In the genomic region with DNA sequence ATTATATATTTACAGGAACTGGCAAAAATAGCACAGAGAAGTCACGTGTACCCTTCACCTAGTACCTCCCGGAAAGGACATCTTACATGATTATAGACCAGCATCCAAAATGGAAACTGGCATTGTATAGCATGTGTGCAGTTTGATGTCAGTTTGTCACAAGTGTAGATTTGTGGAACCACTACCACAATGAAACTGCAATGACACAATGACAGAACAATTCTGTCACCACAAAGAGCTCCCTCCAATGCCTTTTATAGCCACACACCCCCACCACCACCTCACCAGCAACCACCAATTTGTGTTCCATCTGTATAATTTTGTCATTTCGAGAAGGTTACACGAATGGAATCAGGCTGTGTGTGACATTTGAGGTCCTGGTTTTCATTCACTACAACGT, we compare ENCODE assay signal across 25 mouse cellular contexts.
DNase-seq lines count a peak whose midpoint lies in the region; ATAC-seq and TF ChIP-seq lines count a peak whose summit lies in the region.
"Had no signal": no experiment of that assay in that cellular context is flagged by ENCODE, and none has a peak within 500 bp of the region (broad histone marks: within the 10 kb centered on the region; RNA-seq: fewer than 3 reads in every experiment).

No protein-coding gene starts in this region.

- H3K36me3 ChIP-seq in stomach, embryonic 14.5 days (ENCODE audit: control insufficient read depth, insufficient read depth, low read length): peaks cover under 1% of the 10 kb centered on the region; the same call in 1 of the 2 replicates
- no peaks in the 10 kb centered on the region for H3K36me3 ChIP-seq in stomach, postnatal 0 days (ENCODE audit: control insufficient read depth, insufficient read depth, low read length)
- H3K36me3 ChIP-seq: G1E had no signal

- TF ChIP-seq EP300 in stomach, postnatal 0 days (optimal IDR thresholded peaks at IDR 0.05): no peak

- no peak overlapping the region for H3K4me2 ChIP-seq in stomach, embryonic 14.5 days (replicated peaks; ENCODE audit: low read depth, low read length)
- H3K4me2 ChIP-seq in stomach, postnatal 0 days (replicated peaks; ENCODE audit: low read depth): no peak overlapping the region
- H3K4me2 ChIP-seq: embryonic facial prominence, embryonic 13.5 days; forebrain, embryonic 13.5 days; forebrain, embryonic 15.5 days had no signal

- no peaks in the 10 kb centered on the region for H3K9me3 ChIP-seq in stomach, embryonic 14.5 days (ENCODE audit: control insufficient read depth, low read depth, low read length)
- no peaks in the 10 kb centered on the region for H3K9me3 ChIP-seq in stomach, postnatal 0 days (ENCODE audit: control insufficient read depth, low read length)
- H3K9me3 ChIP-seq: embryonic facial prominence, embryonic 13.5 days; forebrain, embryonic 13.5 days; forebrain, embryonic 15.5 days had no signal

- no peak for TF ChIP-seq CTCF in stomach, postnatal 0 days (IDR thresholded peaks at IDR 0.05; ENCODE audit: low read depth)

- H3K9ac ChIP-seq in stomach, embryonic 14.5 days (replicated peaks; ENCODE audit: low read depth, low read length): no peak overlapping the region
- no peak overlapping the region for H3K9ac ChIP-seq in stomach, postnatal 0 days (ENCODE audit: low read length)
- H3K9ac ChIP-seq: embryonic facial prominence, embryonic 13.5 days; forebrain, embryonic 13.5 days; forebrain, embryonic 15.5 days; forebrain, postnatal 0 days had no signal

- no peak overlapping the region for H3K4me3 ChIP-seq in stomach, embryonic 14.5 days (ENCODE audit: low read depth, low read length)
- no peak overlapping the region for H3K4me3 ChIP-seq in stomach, postnatal 0 days (ENCODE audit: low read depth, low read length)
- H3K4me3 ChIP-seq: embryonic facial prominence, embryonic 13.5 days; forebrain, embryonic 13.5 days; forebrain, embryonic 15.5 days had no signal

- H3K27ac ChIP-seq in stomach, embryonic 14.5 days (ENCODE audit: low read length): peak overlapping the region; percentile 46; the same call in 1 of the 2 replicates
- H3K27ac ChIP-seq in stomach, postnatal 0 days (replicated peaks): no peak overlapping the region
- H3K27ac ChIP-seq: embryonic facial prominence, embryonic 13.5 days; forebrain, embryonic 13.5 days; forebrain, embryonic 15.5 days had no signal

- peaks cover 17% of the 10 kb centered on the region for H3K4me1 ChIP-seq in stomach, embryonic 14.5 days (ENCODE audit: control insufficient read depth, insufficient read depth, low read length)
- H3K4me1 ChIP-seq in stomach, postnatal 0 days (replicated peaks; ENCODE audit: control insufficient read depth, insufficient read depth): peaks cover 5% of the 10 kb centered on the region; the same call in 1 of the 2 replicates
- H3K4me1 ChIP-seq: forebrain, embryonic 13.5 days; forebrain, embryonic 15.5 days had no signal

- no peaks in the 10 kb centered on the region for H3K27me3 ChIP-seq in stomach, embryonic 14.5 days (ENCODE audit: control insufficient read depth, insufficient read depth, low read length)
- H3K27me3 ChIP-seq in stomach, postnatal 0 days (ENCODE audit: control insufficient read depth, insufficient read depth, low read length): no peaks in the 10 kb centered on the region
- H3K27me3 ChIP-seq: CH12.LX; embryonic facial prominence, embryonic 13.5 days; forebrain, embryonic 13.5 days; forebrain, embryonic 15.5 days; Patski had no signal

- no peak for ATAC-seq in stomach, embryonic 14.5 days (ENCODE audit: insufficient number of reproducible peaks, insufficient read depth, low FRiP score, low read depth)
- no peak for ATAC-seq in stomach, postnatal 0 days (ENCODE audit: low FRiP score, low TSS enrichment)
- ATAC-seq in common myeloid progenitor, adult 5-6 weeks (replicated peaks; ENCODE audit: low read depth, poor library complexity, severe bottlenecking): peak; percentile 54; the same call in 1 of the 2 replicates
- peak; percentile 52; the same call in 1 of the 2 replicates for ATAC-seq in megakaryocyte progenitor cell, adult 5-6 weeks (replicated peaks; ENCODE audit: poor library complexity)
- ATAC-seq: activated CD4-positive, CD25-positive, alpha-beta regulatory T cell, adult 4 months; CD4-positive, CD25-positive, alpha-beta regulatory T cell, adult 4 months; forebrain, embryonic 13.5 days; forebrain, embryonic 15.5 days; forebrain, postnatal 0 days; Patski had no signal

- no peak for DNase-seq in stomach, postnatal 0 days (ENCODE audit: low spot score)
- DNase-seq in left cerebral cortex, postnatal 4 days: no peak
- DNase-seq in heart, postnatal 10 days: no peak
- no peak for DNase-seq in right cerebral cortex, adult 2 months (ENCODE audit: low spot score in 2 of 2)
- DNase-seq: adrenal gland, adult 8-10 months; adrenal gland, postnatal 14 days; adrenal gland, postnatal 36 days; B cell, adult 2 months; cerebellum, adult 11-12 months; cerebellum, adult 2 months; cerebellum, adult 9-10 months; cerebellum, postnatal 14 days; cerebellum, postnatal 36 days; forebrain, postnatal 0 days had no signal

- intact Hi-C loops in left cerebral cortex, postnatal 4 days (cut with DNase I): no loop called here
- intact Hi-C loops in heart, postnatal 10 days (cut with DNase I): no loop called here

- 77% methylated on average over 5 of the region's 5 CpGs for WGBS in stomach, embryonic 14.5 days
- WGBS in stomach, postnatal 0 days: 73% methylated on average over 5 of the region's 5 CpGs

Comparison
In these comparisons a context has a peak if more than half of its experiments do, and no peak if none do; other contexts are left out.
1. ATAC-seq: peak in common myeloid progenitor, adult 5-6 weeks (single experiment) and megakaryocyte progenitor cell, adult 5-6 weeks (single experiment); none in stomach, embryonic 14.5 days (single experiment) and stomach, postnatal 0 days (single experiment).